Mouse (Mus musculus) urinary bladder, adult 18-20 months (tissue): ENCODE results near the gene Fthl17d.
"Not testable (repeated sequence)": the region's sequence is repeated elsewhere in the genome, so short reads cannot be mapped to it uniquely, and the experiment has no call there.

ENCODE experiments used
- DNase-seq, 2 experiments: peaks; one replicate each; pipeline ENCODE4 v3.0.0; 2022; ENCODE audit warnings: low spot score in 2 of 2, mixed read lengths in 2 of 2

The Fthl17d gene

GRCm38 (mm10) chrX:8986655-8987054 lies at the start of gene Fthl17d:
Gene Fthl17d, minus strand, starts transcription at chrX:8986755.
- not testable (repeated sequence) for DNase-seq

GRCm38 (mm10) chrX:9033193-9033592 lies 46.6 kb upstream of the Fthl17d start, which contains the start of gene Fthl17e:
Gene Fthl17e, plus strand, starts transcription at chrX:9033493.
- DNase-seq: not testable (repeated sequence)

- no peak for DNase-seq
Observed at GRCm38 (mm10) chrX:9019481-9019880, 32.9 kb upstream of the Fthl17d start.

- DNase-seq: no peak
Observed at GRCm38 (mm10) chrX:9016079-9016478, 29.5 kb upstream of the Fthl17d start.

- DNase-seq: not testable (repeated sequence)
Observed at GRCm38 (mm10) chrX:8976459-8976858, 10.1 kb downstream of the Fthl17d start, which contains the start of gene Fthl17c. Gene Fthl17c, minus strand, starts transcription at chrX:8976559.

- DNase-seq: not testable (repeated sequence)
Observed at GRCm38 (mm10) chrX:8964618-8965017, 21.9 kb downstream of the Fthl17d start.

GRCm38 (mm10) chrX:8962875-8963274 lies 23.7 kb downstream of the Fthl17d start, which contains the start of gene Fthl17b:
Gene Fthl17b, minus strand, starts transcription at chrX:8962975.
- not testable (repeated sequence) for DNase-seq

- peak; percentile 58 to 63 for DNase-seq
Observed at GRCm38 (mm10) chrX:8948130-8948805, 38.3 kb downstream of the Fthl17d start.

- DNase-seq: no peak
Observed at GRCm38 (mm10) chrX:8944041-8944440, 42.5 kb downstream of the Fthl17d start.
